Mouse (Mus musculus): ENCODE measurements around the gene Rbm44. TPM values are rescaled to one million over a fixed set of nuclear protein-coding genes. Genes with fewer than 3 reads are reported as not detected.

Rbm44 gene
- total and polyA plus RNA-seq, 3 experiments, result not detected

- no peaks in the 10 kb centered on the region for H3K79me2 ChIP-seq (ENCODE audit: control insufficient read depth, insufficient read depth, low read length, poor library complexity)
- no peaks in the 10 kb centered on the region for H3K9me3 ChIP-seq (replicated peaks; ENCODE audit: insufficient read depth, low read length)
- peaks cover 17 to 29% of the 10 kb centered on the region in 2 experiments for H3K4me1 ChIP-seq (ENCODE audit: control insufficient read depth in 1 of 2, insufficient read depth in 2 of 2, low read length in 2 of 2)
- H3K9ac ChIP-seq (ENCODE audit: control insufficient read depth, low read depth, low read length, poor library complexity, severe bottlenecking), result no peak overlapping the region
- peaks cover 0 to 16% of the 10 kb centered on the region in 2 experiments; a peak in 2 of 4 replicates for H3K36me3 ChIP-seq (ENCODE audit: control insufficient read depth in 1 of 2, insufficient read depth in 2 of 2, low read length in 2 of 2)
- no peak overlapping the region for H3K27ac ChIP-seq (ENCODE audit: control insufficient read depth, low read depth, low read length)
- peak; percentile 60 for DNase-seq (ENCODE audit: low read depth, low spot score)
- no peaks in the 10 kb centered on the region for H3K27me3 ChIP-seq (ENCODE audit: control insufficient read depth in 1 of 2, insufficient read depth in 2 of 2, low read length in 2 of 2)
- TF ChIP-seq SMC3 (IDR thresholded peaks at IDR 0.05; ENCODE audit: low read depth, low read length) (no peak), MAZ (IDR thresholded peaks at IDR 0.05; ENCODE audit: low read depth, low read length) (0 out of 2 replicates have a peak, but pooled peaks have one; percentile 38), CTCF (IDR thresholded peaks at IDR 0.05 in 2 of 3, conservative IDR thresholded peaks at IDR 0.05 in 1 of 3; ENCODE audit: control insufficient read depth in 1 of 3, insufficient read depth in 1 of 3, low read depth in 2 of 3, low read length in 3 of 3, poor library complexity in 1 of 3, severe bottlenecking in 1 of 3) (no peak), TAL1 (IDR thresholded peaks at IDR 0.05; ENCODE audit: low read length) (peak; percentile 23; the same call in 1 of the 2 replicates), POLR2AphosphoS2 (IDR thresholded peaks at IDR 0.05; ENCODE audit: low read length) (no peak), ETS1 (IDR thresholded peaks at IDR 0.05; ENCODE audit: low read depth, low read length) (peak; percentile 89), SIN3A (IDR thresholded peaks at IDR 0.05; ENCODE audit: low read length) (0 out of 2 replicates have a peak, but pooled peaks have one; percentile 51), MYB (IDR thresholded peaks at IDR 0.05; ENCODE audit: low read depth, low read length) (peak; percentile 54), ZKSCAN1 (IDR thresholded peaks at IDR 0.05; ENCODE audit: low read depth, low read length) (no peak), TCF12 (IDR thresholded peaks at IDR 0.05; ENCODE audit: low read depth, low read length) (peak; percentile 84), GATA1 (IDR thresholded peaks at IDR 0.05; ENCODE audit: low read depth, low read length) (peak; percentile 74), EP300 (IDR thresholded peaks at IDR 0.05; ENCODE audit: low read depth in 1 of 2, low read length in 2 of 2) (peak; percentile 54 to 70)
- H3K4me3 ChIP-seq (ENCODE audit: control insufficient read depth in 1 of 2, insufficient read depth in 1 of 2, low read depth in 2 of 2, low read length in 2 of 2), result no peak overlapping the region
Measured at GRCm38 (mm10) chr1:91174796-91175195, 29.9 kb downstream of the Rbm44 start.

- no peaks in the 10 kb centered on the region for H3K9me3 ChIP-seq (replicated peaks; ENCODE audit: insufficient read depth, low read length)
- H3K9ac ChIP-seq (ENCODE audit: control insufficient read depth, low read depth, low read length, poor library complexity, severe bottlenecking), result no peak overlapping the region
- peak; percentile 76 for DNase-seq (ENCODE audit: low read depth, low spot score)
- H3K4me1 ChIP-seq (ENCODE audit: control insufficient read depth in 1 of 2, insufficient read depth in 2 of 2, low read length in 2 of 2), result peaks cover 17 to 32% of the 10 kb centered on the region in 2 experiments
- peak overlapping the region; percentile 66; the same call in 1 of the 2 replicates for H3K27ac ChIP-seq (ENCODE audit: control insufficient read depth, low read depth, low read length)
- peaks cover 0 to 17% of the 10 kb centered on the region in 2 experiments; a peak in 2 of 4 replicates for H3K36me3 ChIP-seq (ENCODE audit: control insufficient read depth in 1 of 2, insufficient read depth in 2 of 2, low read length in 2 of 2)
- H3K4me3 ChIP-seq (ENCODE audit: control insufficient read depth in 1 of 2, insufficient read depth in 1 of 2, low read depth in 2 of 2, low read length in 2 of 2), result no peak overlapping the region
- no peaks in the 10 kb centered on the region for H3K79me2 ChIP-seq (ENCODE audit: control insufficient read depth, insufficient read depth, low read length, poor library complexity)
- H3K27me3 ChIP-seq (ENCODE audit: control insufficient read depth in 1 of 2, insufficient read depth in 2 of 2, low read length in 2 of 2), result no peaks in the 10 kb centered on the region
- TF ChIP-seq UBTF (IDR thresholded peaks at IDR 0.05; ENCODE audit: borderline replicate concordance, insufficient read depth, low read depth, low read length) (no peak), RCOR1 (IDR thresholded peaks at IDR 0.05; ENCODE audit: low read depth, low read length) (peak; percentile 35; the same call in 1 of the 2 replicates), POLR2A (IDR thresholded peaks at IDR 0.05; ENCODE audit: control insufficient read depth in 1 of 2, insufficient read depth in 1 of 2, low read depth in 1 of 2, low read length in 2 of 2, poor library complexity in 1 of 2) (no peak), ZC3H11A (IDR thresholded peaks at IDR 0.05; ENCODE audit: low read depth, low read length) (no peak), TBP (IDR thresholded peaks at IDR 0.05; ENCODE audit: low read depth, low read length) (peak; percentile 42; the same call in 1 of the 2 replicates), EP300 (IDR thresholded peaks at IDR 0.05; ENCODE audit: low read depth in 1 of 2, low read length in 2 of 2) (peak; percentile 74 to 91), USF2 (IDR thresholded peaks at IDR 0.05; ENCODE audit: borderline replicate concordance in 1 of 2, insufficient read depth in 1 of 2, low read depth in 1 of 2, low read length in 2 of 2) (no peak), POLR2AphosphoS5 (IDR thresholded peaks at IDR 0.05; ENCODE audit: borderline replicate concordance, low read depth, low read length) (no peak), KAT2A (conservative IDR thresholded peaks at IDR 0.05; ENCODE audit: low read depth, low read length) (no peak), CTCF (IDR thresholded peaks at IDR 0.05 in 2 of 3, conservative IDR thresholded peaks at IDR 0.05 in 1 of 3; ENCODE audit: control insufficient read depth in 1 of 3, insufficient read depth in 1 of 3, low read depth in 2 of 3, low read length in 3 of 3, poor library complexity in 1 of 3, severe bottlenecking in 1 of 3) (no peak), CHD1 (IDR thresholded peaks at IDR 0.05; ENCODE audit: low read depth, low read length) (no peak), ZNF384 (IDR thresholded peaks at IDR 0.05; ENCODE audit: low read depth, low read length) (no peak), TCF12 (IDR thresholded peaks at IDR 0.05; ENCODE audit: low read depth, low read length) (peak; percentile 76), NRF1 (IDR thresholded peaks at IDR 0.05; ENCODE audit: insufficient read depth, low read depth, low read length, poor library complexity, severe bottlenecking) (no peak), GABPA (IDR thresholded peaks at IDR 0.05; ENCODE audit: low read depth, low read length) (no peak), SIN3A (IDR thresholded peaks at IDR 0.05; ENCODE audit: low read length) (peak; percentile 56; the same call in 1 of the 2 replicates), MYC (IDR thresholded peaks at IDR 0.05; ENCODE audit: low read depth, low read length) (no peak), BHLHE40 (IDR thresholded peaks at IDR 0.05; ENCODE audit: borderline replicate concordance, low read depth, low read length) (no peak), POLR2AphosphoS2 (IDR thresholded peaks at IDR 0.05; ENCODE audit: low read length) (no peak), ZKSCAN1 (IDR thresholded peaks at IDR 0.05; ENCODE audit: low read depth, low read length) (no peak), MAFK (IDR thresholded peaks at IDR 0.05; ENCODE audit: borderline replicate concordance, low read depth, low read length) (no peak), USF1 (IDR thresholded peaks at IDR 0.05; ENCODE audit: low read depth, low read length) (no peak), TAL1 (IDR thresholded peaks at IDR 0.05; ENCODE audit: low read length) (peak; percentile 11; the same call in 1 of the 2 replicates), E2F4 (IDR thresholded peaks at IDR 0.05; ENCODE audit: borderline replicate concordance, low read depth, low read length) (no peak), MAZ (IDR thresholded peaks at IDR 0.05; ENCODE audit: low read depth, low read length) (no peak)
Measured at GRCm38 (mm10) chr1:91176026-91176425, 31.1 kb downstream of the Rbm44 start.
